Mouse (Mus musculus) small intestine, adult 2 months (tissue): Measurements from ENCODE around the gene Itch.

Source experiments
- CTCF ChIP-seq: fragments of 200-500 bp; IDR thresholded peaks from 2 replicates; pipeline ENCODE4 v1.5.1; 2012; ENCODE audit warnings: low read depth, mild to moderate bottlenecking, control low read depth, inconsistent platforms, low read length, moderate library complexity, mixed read lengths; ENCODE audit not compliant: insufficient replicate concordance, insufficient read length; ENCODE audit errors: extremely low read depth
- POLR2A ChIP-seq: fragments of 200-500 bp; IDR thresholded peaks from 2 replicates; pipeline ENCODE4 v1.6.1; 2012; ENCODE audit warnings: low read depth, mild to moderate bottlenecking, control low read depth, inconsistent platforms, low read length, moderate library complexity

DNA sequence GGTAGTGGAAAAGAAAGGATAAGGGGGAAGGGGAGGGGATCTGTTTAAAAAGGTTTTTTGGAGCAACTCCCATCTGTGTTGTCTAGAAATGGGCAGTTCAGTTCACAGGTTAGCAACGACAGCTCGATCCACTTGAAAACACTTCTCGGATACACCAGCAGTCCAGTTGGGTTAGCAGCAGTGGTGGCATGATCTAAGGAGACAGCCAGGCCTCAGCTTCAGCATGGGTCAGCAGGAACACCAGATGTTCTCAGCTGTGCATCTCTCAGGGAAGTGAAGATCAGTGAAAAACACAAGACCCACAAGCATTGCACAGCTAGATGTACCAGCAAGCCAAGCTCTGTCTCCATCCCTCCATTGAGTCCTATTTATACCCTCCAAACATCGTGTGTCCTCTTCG is 47.0 kb upstream of the Itch start:
- no peak for TF ChIP-seq CTCF
- no peak for TF ChIP-seq POLR2A
